Mouse (Mus musculus) kidney, embryonic 15.5 days (tissue): ENCODE measurements around the gene Cubn. TPM values are rescaled to one million over a fixed set of nuclear protein-coding genes. Genes with fewer than 3 reads are reported as not detected.

ENCODE experiments used
- ATAC-seq: fragments of 200-750 bp; cut with Nextera tagmentation; replicated peaks from 2 replicates; pipeline ENCODE4 v1.8.0; 2017; ENCODE audit warnings: moderate TSS enrichment; ENCODE audit not compliant: low FRiP score
- H3K27ac ChIP-seq: fragments of 300-500 bp; sonication (generic); 2 replicates; pipeline ENCODE4 v1.5.1; 2015; ENCODE audit warnings: mild to moderate bottlenecking, inconsistent platforms
- H3K27me3 ChIP-seq: fragments of 300-500 bp; sonication (generic); 2 replicates; pipeline ENCODE4 v1.6.1; 2015; ENCODE audit warnings: inconsistent platforms
- H3K36me3 ChIP-seq: fragments of 300-500 bp; sonication (generic); 2 replicates; pipeline ENCODE4 v1.6.1; 2015; ENCODE audit warnings: inconsistent platforms
- H3K4me1 ChIP-seq: fragments of 300-500 bp; sonication (generic); 2 replicates; pipeline ENCODE4 v1.6.1; 2015; ENCODE audit warnings: inconsistent platforms
- H3K4me2 ChIP-seq: fragments of 300-500 bp; sonication (generic); 2 replicates; pipeline ENCODE4 v1.6.1; 2015; ENCODE audit warnings: moderate library complexity, mild to moderate bottlenecking, inconsistent platforms
- H3K4me3 ChIP-seq: fragments of 300-500 bp; sonication (generic); replicated peaks from 2 replicates; pipeline ENCODE4 v1.5.1; 2015; ENCODE audit warnings: mild to moderate bottlenecking, inconsistent platforms
- H3K9ac ChIP-seq: fragments of 300-500 bp; sonication (generic); 2 replicates; pipeline ENCODE4 v1.6.1; 2015; ENCODE audit warnings: mild to moderate bottlenecking, inconsistent platforms
- H3K9me3 ChIP-seq: fragments of 300-500 bp; sonication (generic); replicated peaks from 2 replicates; pipeline ENCODE4 v1.6.1; 2016; ENCODE audit warnings: inconsistent platforms
- WGBS: fragments of 180-500 bp; shearing (Covaris S2); methylation state at CpG from one replicate; pipeline ENCODE4 v1.1.7; 2015; ENCODE audit warnings: mixed read lengths; 5-methylcytosine and 5-hydroxymethylcytosine counted together
- polyA plus RNA-seq: library from polyadenylated mRNA; unstranded; fragments of >200 nt; fragmentation: Nextera tagmentation; extraction: Ambion mirVana; gene quantifications from 2 replicates; pipeline ENCODE4 v1.2.1, GENCODE M21; 2015

Cubn gene
- polyA plus RNA-seq, 1 experiment from 2014 or later = 5.1 TPM

- Histone ChIP-seq H3K4me1 (no peaks in the 10 kb centered on the region), H3K27ac (no peak overlapping the region), H3K36me3 (no peaks in the 10 kb centered on the region), H3K27me3 (no peaks in the 10 kb centered on the region), H3K9ac (no peak overlapping the region), H3K4me3 (no peak overlapping the region), H3K9me3 (no peaks in the 10 kb centered on the region), H3K4me2 (no peak overlapping the region)
- WGBS = 49% methylated on average over 7 of the region's 7 CpGs
- no peak for ATAC-seq
Observed at GRCm38 (mm10) chr2:13479165-13479564, 12.4 kb downstream of the Cubn start.

GRCm38 (mm10) chr2:13470108-13470507 is 21.5 kb downstream of the Cubn start:
- Histone ChIP-seq H3K4me1 (no peaks in the 10 kb centered on the region), H3K4me3 (no peak overlapping the region), H3K36me3 (no peaks in the 10 kb centered on the region), H3K9ac (no peak overlapping the region), H3K9me3 (no peaks in the 10 kb centered on the region), H3K27ac (no peak overlapping the region), H3K27me3 (no peaks in the 10 kb centered on the region), H3K4me2 (no peak overlapping the region)
- ATAC-seq = no peak
- WGBS = 86% methylated on average over 3 of the region's 3 CpGs

- 89% methylated on average over 4 of the region's 4 CpGs for WGBS
- Histone ChIP-seq H3K27me3 (no peaks in the 10 kb centered on the region), H3K27ac (no peak overlapping the region), H3K9me3 (no peaks in the 10 kb centered on the region), H3K4me2 (no peak overlapping the region), H3K4me3 (no peak overlapping the region), H3K36me3 (no peaks in the 10 kb centered on the region), H3K9ac (no peak overlapping the region), H3K4me1 (no peaks in the 10 kb centered on the region)
- ATAC-seq = no peak
Observed at GRCm38 (mm10) chr2:13469641-13470040, 22.0 kb downstream of the Cubn start.

DNA sequence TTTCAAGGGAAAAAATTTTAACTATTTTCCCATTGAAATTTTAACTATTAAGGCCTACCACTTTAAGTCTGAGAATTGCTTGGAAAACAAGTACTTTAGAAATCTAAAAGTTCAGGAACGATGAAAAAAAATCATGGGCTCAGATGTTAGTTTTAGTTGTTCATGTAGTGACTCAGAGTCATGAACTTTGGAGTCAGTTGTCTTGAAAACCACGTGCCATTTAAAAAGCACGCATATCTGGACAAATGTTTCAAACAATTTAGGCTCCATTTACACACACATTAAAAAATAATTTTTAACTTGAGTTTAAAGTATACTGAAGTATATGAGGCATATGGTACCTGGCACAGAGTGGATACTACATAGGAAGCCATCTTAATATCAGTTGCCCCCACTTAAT is 24.9 kb downstream of the Cubn start:
- no peak overlapping the region for H3K4me2 ChIP-seq
- H3K27ac ChIP-seq = no peak overlapping the region
- no peaks in the 10 kb centered on the region for H3K36me3 ChIP-seq
- WGBS = 83% methylated on average over 3 of the region's 3 CpGs
- no peaks in the 10 kb centered on the region for H3K9me3 ChIP-seq
- H3K4me1 ChIP-seq = no peaks in the 10 kb centered on the region
- ATAC-seq = no peak
- H3K27me3 ChIP-seq = no peaks in the 10 kb centered on the region
- no peak overlapping the region for H3K9ac ChIP-seq
- no peak overlapping the region for H3K4me3 ChIP-seq

- WGBS = 81% methylated on average over 2 of the region's 2 CpGs
- H3K9me3 ChIP-seq = no peaks in the 10 kb centered on the region
Observed at GRCm38 (mm10) chr2:13458088-13458487, 33.5 kb downstream of the Cubn start.

GRCm38 (mm10) chr2:13456821-13457220 is 34.8 kb downstream of the Cubn start:
- ATAC-seq = no peak
- Histone ChIP-seq H3K4me2 (no peak overlapping the region), H3K27me3 (no peaks in the 10 kb centered on the region), H3K4me1 (no peaks in the 10 kb centered on the region), H3K27ac (no peak overlapping the region), H3K36me3 (no peaks in the 10 kb centered on the region), H3K9me3 (no peaks in the 10 kb centered on the region), H3K9ac (no peak overlapping the region), H3K4me3 (no peak overlapping the region)
- 84% methylated on average over 1 of the region's 1 CpGs for WGBS

More at GRCm38 (mm10) chr2:13458088-13458487, 33.5 kb downstream of the Cubn start:
- no peak for ATAC-seq
- no peak overlapping the region for H3K27ac ChIP-seq
- H3K4me3 ChIP-seq = no peak overlapping the region
- H3K36me3 ChIP-seq = no peaks in the 10 kb centered on the region
- no peak overlapping the region for H3K4me2 ChIP-seq
- H3K9ac ChIP-seq = no peak overlapping the region
- H3K27me3 ChIP-seq = no peaks in the 10 kb centered on the region
- H3K4me1 ChIP-seq = no peaks in the 10 kb centered on the region

DNA sequence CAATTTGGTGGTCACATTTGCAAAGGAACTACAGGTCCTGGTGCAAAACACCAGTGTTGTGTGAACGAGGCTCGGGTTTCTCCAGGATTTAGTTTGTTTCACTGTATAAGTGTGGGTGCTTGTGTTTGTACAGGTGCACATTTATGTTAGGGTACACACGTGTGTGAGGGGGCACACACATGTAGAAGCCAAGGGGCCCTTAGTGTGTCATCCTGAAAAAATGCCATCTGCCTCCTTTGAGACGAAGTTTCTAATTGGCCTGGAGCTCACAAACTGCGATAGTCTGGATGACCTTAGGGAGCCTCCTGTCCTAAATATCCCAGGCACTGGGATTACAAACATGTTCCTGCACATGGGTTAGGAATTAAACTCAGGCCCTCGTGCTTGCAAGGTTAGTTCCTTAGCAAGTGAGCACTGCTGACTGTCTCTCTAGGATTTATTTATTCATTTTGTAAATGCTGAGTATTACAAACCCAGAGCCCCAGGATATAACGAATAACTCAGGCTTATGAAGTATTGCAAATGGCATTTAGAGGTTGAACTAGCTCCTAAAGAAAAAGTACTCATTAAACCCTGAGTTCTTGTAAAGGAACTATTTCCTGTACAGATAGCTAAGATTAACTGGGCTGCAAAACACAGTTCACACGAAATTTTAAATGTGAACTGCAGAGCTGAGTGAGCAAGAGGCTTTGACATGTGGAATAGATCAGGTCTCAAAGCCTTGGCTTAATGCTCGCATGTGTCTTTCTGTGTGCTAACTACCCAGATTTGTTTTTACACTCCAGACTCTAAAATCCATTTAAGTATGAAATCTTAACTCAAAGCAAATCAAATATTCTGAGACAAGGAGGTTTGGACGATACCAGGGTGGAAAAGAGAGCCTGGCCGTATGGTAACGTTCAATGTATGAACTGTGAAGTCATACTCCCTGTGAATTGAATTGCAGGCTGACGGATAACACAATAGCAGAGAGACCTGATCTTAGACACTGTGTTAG is 39.8 kb downstream of the Cubn start:
- Histone ChIP-seq H3K4me3 (no peak overlapping the region), H3K4me2 (no peak overlapping the region), H3K9ac (no peak overlapping the region), H3K27me3 (no peaks in the 10 kb centered on the region), H3K36me3 (no peaks in the 10 kb centered on the region), H3K9me3 (no peaks in the 10 kb centered on the region), H3K4me1 (no peaks in the 10 kb centered on the region), H3K27ac (no peak overlapping the region)
- ATAC-seq = no peak
- WGBS = 56% methylated on average over 13 of the region's 13 CpGs

DNA sequence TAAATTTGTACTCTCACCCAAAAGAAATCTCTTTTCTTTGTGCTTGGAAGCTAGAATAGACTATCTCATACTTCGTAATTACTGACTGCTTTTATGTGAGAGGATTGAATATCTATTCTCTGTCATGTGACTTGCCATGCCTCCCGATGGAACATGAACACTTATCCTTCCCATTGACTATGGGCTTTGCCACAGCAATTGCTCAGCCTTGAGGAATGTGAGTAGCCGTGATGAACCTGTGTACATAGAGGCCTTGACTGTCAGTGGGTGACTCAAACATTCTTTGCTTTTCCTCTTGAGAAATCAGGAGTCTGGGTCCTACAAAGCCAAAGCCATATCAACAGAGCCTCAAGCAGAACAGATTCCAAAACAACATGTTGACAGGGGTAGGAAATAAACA is 40.7 kb downstream of the Cubn start:
- Histone ChIP-seq H3K36me3 (no peaks in the 10 kb centered on the region), H3K4me2 (no peak overlapping the region), H3K9ac (no peak overlapping the region), H3K4me3 (no peak overlapping the region), H3K27ac (no peak overlapping the region), H3K27me3 (no peaks in the 10 kb centered on the region), H3K9me3 (no peaks in the 10 kb centered on the region), H3K4me1 (no peaks in the 10 kb centered on the region)
- no peak for ATAC-seq
- 71% methylated on average over 3 of the region's 3 CpGs for WGBS

DNA sequence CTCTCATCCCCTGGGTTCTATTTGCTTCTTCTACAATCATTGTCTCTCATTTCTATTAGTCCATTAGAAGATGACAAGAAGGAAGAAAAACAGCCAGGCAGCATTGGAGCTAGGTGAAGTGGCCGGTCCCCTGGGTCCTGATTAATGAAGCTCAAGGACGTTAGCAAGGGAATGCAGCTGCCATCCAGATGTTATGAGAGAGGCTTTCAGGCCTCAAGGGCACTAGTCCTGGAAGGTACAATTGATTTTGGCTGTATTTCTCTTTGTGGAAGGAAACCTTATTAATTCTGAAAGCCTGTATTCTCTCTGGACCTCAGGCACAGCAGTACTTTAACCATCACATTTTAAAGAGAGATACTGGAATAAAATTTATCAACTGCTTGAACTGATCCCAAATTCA is 41.1 kb downstream of the Cubn start:
- H3K27ac ChIP-seq = no peak overlapping the region
- no peaks in the 10 kb centered on the region for H3K9me3 ChIP-seq
- H3K4me2 ChIP-seq = no peak overlapping the region
- H3K4me1 ChIP-seq = no peaks in the 10 kb centered on the region
- no peaks in the 10 kb centered on the region for H3K36me3 ChIP-seq
- H3K9ac ChIP-seq = no peak overlapping the region
- no peak for ATAC-seq
- WGBS = 66% methylated on average over 2 of the region's 2 CpGs
- H3K4me3 ChIP-seq = no peak overlapping the region
- no peaks in the 10 kb centered on the region for H3K27me3 ChIP-seq

DNA sequence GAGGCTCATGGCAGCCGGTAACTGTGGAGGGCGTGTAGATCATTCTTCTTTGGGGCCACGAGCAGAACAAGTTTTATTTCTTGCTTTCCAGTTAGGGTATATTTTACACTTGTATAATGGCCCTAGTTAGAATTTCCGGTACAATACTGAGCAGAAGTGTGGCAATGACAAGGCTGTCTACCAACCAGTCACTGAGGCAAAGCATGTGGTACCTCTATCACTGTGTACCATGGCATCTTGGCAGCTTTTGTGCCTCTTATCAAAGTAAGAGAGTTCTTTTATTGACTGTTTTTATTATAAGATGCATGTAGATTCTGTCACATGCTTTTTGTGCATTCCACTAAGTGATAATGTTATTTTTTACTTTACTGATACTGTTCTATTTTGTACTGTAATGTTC is 46.5 kb downstream of the Cubn start:
- H3K9me3 ChIP-seq = no peaks in the 10 kb centered on the region
- no peak overlapping the region for H3K4me3 ChIP-seq
- ATAC-seq = no peak
- no peaks in the 10 kb centered on the region for H3K36me3 ChIP-seq
- no peak overlapping the region for H3K4me2 ChIP-seq
- H3K27ac ChIP-seq = no peak overlapping the region
- no peaks in the 10 kb centered on the region for H3K4me1 ChIP-seq
- H3K9ac ChIP-seq = no peak overlapping the region
- H3K27me3 ChIP-seq = no peaks in the 10 kb centered on the region
- 88% methylated on average over 4 of the region's 4 CpGs for WGBS

DNA sequence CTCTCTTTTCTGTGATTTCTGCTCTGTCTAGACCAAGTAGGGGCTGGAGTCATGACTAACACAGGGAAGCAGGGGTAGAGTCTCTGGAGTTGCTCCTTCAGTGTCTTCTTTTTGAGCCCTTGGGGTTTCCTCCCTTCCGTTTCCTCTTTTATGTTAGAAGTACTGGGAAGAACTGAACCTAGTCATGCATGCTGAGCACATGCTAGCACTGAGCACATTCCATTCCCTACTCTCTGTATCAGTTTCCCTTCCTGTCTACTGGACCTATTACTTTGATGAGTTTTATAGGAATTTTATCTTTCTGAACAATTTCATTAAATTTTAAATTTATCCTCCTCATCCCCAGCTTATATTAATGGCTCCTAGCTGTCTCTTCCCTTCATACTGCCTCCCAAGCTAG is 52.6 kb downstream of the Cubn start:
- Histone ChIP-seq H3K9ac (no peak overlapping the region), H3K4me3 (no peak overlapping the region), H3K9me3 (no peaks in the 10 kb centered on the region), H3K27ac (no peak overlapping the region), H3K4me1 (0 out of 2 replicates have a peak, but pooled peaks cover 2% of the 10 kb centered on the region), H3K27me3 (no peaks in the 10 kb centered on the region), H3K4me2 (no peak overlapping the region), H3K36me3 (no peaks in the 10 kb centered on the region)
- no peak for ATAC-seq
- 27% methylated on average over 1 of the region's 1 CpGs for WGBS

DNA sequence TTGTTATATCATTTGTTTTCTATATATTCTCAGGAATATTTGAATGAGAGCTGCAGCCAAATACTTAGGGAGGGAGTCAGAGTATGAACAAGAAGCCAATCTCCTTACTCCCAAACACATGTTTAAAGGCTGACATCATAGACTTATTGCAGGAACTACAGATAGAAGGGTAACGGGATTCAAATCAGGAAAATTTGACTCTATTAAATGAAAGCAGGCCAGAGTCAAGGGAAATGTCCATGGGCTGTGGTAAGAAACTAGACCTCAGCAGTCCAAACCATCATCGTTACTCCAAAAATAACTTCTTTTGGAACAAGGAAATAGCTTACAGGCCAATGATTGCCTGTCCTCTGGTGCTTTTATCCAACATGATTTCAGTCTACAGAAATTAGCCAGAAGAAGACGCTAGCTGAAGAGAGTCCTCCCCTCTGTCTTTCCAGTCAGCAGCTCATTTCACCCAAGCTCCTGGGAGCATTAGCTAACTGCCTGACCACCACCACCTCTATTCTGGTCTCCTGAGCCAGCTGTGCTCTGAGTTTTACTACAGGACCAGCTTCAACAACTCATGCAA is 53.3 kb downstream of the Cubn start:
- no peak for ATAC-seq
- no peaks in the 10 kb centered on the region for H3K9me3 ChIP-seq
- no peak overlapping the region for H3K9ac ChIP-seq
- no peaks in the 10 kb centered on the region for H3K36me3 ChIP-seq
- no peaks in the 10 kb centered on the region for H3K27me3 ChIP-seq
- 83% methylated on average over 3 of the region's 3 CpGs for WGBS
- H3K4me3 ChIP-seq = no peak overlapping the region
- H3K27ac ChIP-seq = no peak overlapping the region
- no peak overlapping the region for H3K4me2 ChIP-seq
- 0 out of 2 replicates have a peak, but pooled peaks cover 2% of the 10 kb centered on the region for H3K4me1 ChIP-seq
